Mouse (Mus musculus) lung, postnatal 0 days (tissue): ENCODE measurements around the gene Ilf2.
A peak's percentile ranks its signal among the peaks of the same experiment; 100 is the strongest.

Experiments
- CTCF ChIP-seq: IDR thresholded peaks from 2 replicates; pipeline ENCODE4 v1.5.1; 2016; ENCODE audit warnings: antibody characterized with exemption, mild to moderate bottlenecking
- EP300 ChIP-seq: IDR thresholded peaks from 2 replicates; pipeline ENCODE4 v1.6.1; 2016; ENCODE audit warnings: antibody characterized with exemption, mild to moderate bottlenecking, control low read depth

- TF ChIP-seq CTCF (no peak), EP300 (peak; percentile 52; the same call in 1 of the 2 replicates)
Measured at GRCm38 (mm10) chr3:90527291-90527873, 51.5 kb downstream of the Ilf2 start.
